Mouse (Mus musculus): ENCODE results near the gene Hdac10. TPM values are rescaled to one million over a fixed set of nuclear protein-coding genes. Genes with fewer than 3 reads are reported as not detected.

The Hdac10 gene
- polyA plus RNA-seq, 1 experiment from 2014 or later = 13.6 TPM

- ATAC-seq (ENCODE audit: low FRiP score) (peak; percentile 83), DNase-seq (ENCODE audit: low spot score, missing footprints) (peak; percentile 100)
- H3K9ac ChIP-seq (ENCODE audit: low read length) = peak within 1 kb of the TSS; percentile 88
- under 1% methylated on average over 47 of the region's 47 CpGs for WGBS
- H3K4me1 ChIP-seq (ENCODE audit: control insufficient read depth, insufficient read depth, low read length) = peaks cover 27% of the 10 kb centered on the region
- no peaks in the 10 kb centered on the region for H3K27me3 ChIP-seq (ENCODE audit: control insufficient read depth, insufficient read depth, low read length)
- H3K9me3 ChIP-seq (ENCODE audit: control insufficient read depth, low read length) = no peaks in the 10 kb centered on the region
- peak within 1 kb of the TSS; percentile 88 for H3K4me3 ChIP-seq (ENCODE audit: low read depth, low read length)
- H3K36me3 ChIP-seq (ENCODE audit: control insufficient read depth, insufficient read depth, low read length) = no peaks in the 10 kb centered on the region; the same call in 1 of the 2 replicates
- H3K4me2 ChIP-seq = peak within 1 kb of the TSS; percentile 96
- peak within 1 kb of the TSS; percentile 47 for H3K27ac ChIP-seq (ENCODE audit: low read depth, low read length)
Observed at GRCm38 (mm10) chr15:89122649-89123366, 5.7 kb downstream of the Hdac10 start, which contains the start of gene Tubgcp6. Gene Tubgcp6 (minus strand): TSS chr15:89123112.

- Histone ChIP-seq H3K9me3 (ENCODE audit: control insufficient read depth, low read length) (no peaks in the 10 kb centered on the region), H3K4me2 (no peak overlapping the region), H3K4me3 (ENCODE audit: low read depth, low read length) (no peak overlapping the region), H3K27me3 (ENCODE audit: control insufficient read depth, insufficient read depth, low read length) (no peaks in the 10 kb centered on the region), H3K36me3 (ENCODE audit: control insufficient read depth, insufficient read depth, low read length) (peaks cover 18% of the 10 kb centered on the region), H3K9ac (ENCODE audit: low read length) (no peak overlapping the region), H3K4me1 (ENCODE audit: control insufficient read depth, insufficient read depth, low read length) (peaks cover 18% of the 10 kb centered on the region), H3K27ac (ENCODE audit: low read depth, low read length) (no peak overlapping the region)
- peak; percentile 17 for DNase-seq (ENCODE audit: low spot score, missing footprints)
- no peak for ATAC-seq (ENCODE audit: low FRiP score)
Observed at GRCm38 (mm10) chr15:89118007-89118406, 10.5 kb downstream of the Hdac10 start.

GRCm38 (mm10) chr15:89110147-89110546 lies 18.4 kb downstream of the Hdac10 start:
- no peak overlapping the region for H3K9ac ChIP-seq (ENCODE audit: low read length)
- H3K4me3 ChIP-seq (ENCODE audit: low read depth, low read length) = no peak overlapping the region
- no peak overlapping the region for H3K27ac ChIP-seq (ENCODE audit: low read depth, low read length)
- WGBS = 78% methylated on average over 9 of the region's 9 CpGs
- no peaks in the 10 kb centered on the region for H3K4me1 ChIP-seq (ENCODE audit: control insufficient read depth, insufficient read depth, low read length)
- peaks cover 26% of the 10 kb centered on the region for H3K36me3 ChIP-seq (ENCODE audit: control insufficient read depth, insufficient read depth, low read length)
- no peak overlapping the region for H3K4me2 ChIP-seq
- ATAC-seq (ENCODE audit: low FRiP score) (no peak), DNase-seq (ENCODE audit: low spot score, missing footprints) (peak; percentile 83)
- H3K9me3 ChIP-seq (ENCODE audit: control insufficient read depth, low read length) = no peaks in the 10 kb centered on the region
- no peaks in the 10 kb centered on the region for H3K27me3 ChIP-seq (ENCODE audit: control insufficient read depth, insufficient read depth, low read length)

GRCm38 (mm10) chr15:89106976-89107375 lies 21.5 kb downstream of the Hdac10 start:
- ATAC-seq (ENCODE audit: low FRiP score) (no peak), DNase-seq (ENCODE audit: low spot score, missing footprints) (no peak)
- no peaks in the 10 kb centered on the region for H3K9me3 ChIP-seq (ENCODE audit: control insufficient read depth, low read length)
- H3K27ac ChIP-seq (ENCODE audit: low read depth, low read length) = no peak overlapping the region
- 88% methylated on average over 1 of the region's 1 CpGs for WGBS
- H3K36me3 ChIP-seq (ENCODE audit: control insufficient read depth, insufficient read depth, low read length) = peaks cover 34% of the 10 kb centered on the region
- H3K27me3 ChIP-seq (ENCODE audit: control insufficient read depth, insufficient read depth, low read length) = no peaks in the 10 kb centered on the region
- H3K4me2 ChIP-seq = no peak overlapping the region
- no peaks in the 10 kb centered on the region for H3K4me1 ChIP-seq (ENCODE audit: control insufficient read depth, insufficient read depth, low read length)
- no peak overlapping the region for H3K4me3 ChIP-seq (ENCODE audit: low read depth, low read length)
- H3K9ac ChIP-seq (ENCODE audit: low read length) = no peak overlapping the region

GRCm38 (mm10) chr15:89106073-89106472 lies 22.4 kb downstream of the Hdac10 start:
- no peak for DNase-seq (ENCODE audit: low spot score, missing footprints)
- ATAC-seq (ENCODE audit: low FRiP score) = no peak

GRCm38 (mm10) chr15:89104425-89104824 lies 24.1 kb downstream of the Hdac10 start:
- Histone ChIP-seq H3K4me1 (ENCODE audit: control insufficient read depth, insufficient read depth, low read length) (no peaks in the 10 kb centered on the region), H3K4me3 (ENCODE audit: low read depth, low read length) (no peak overlapping the region), H3K9me3 (ENCODE audit: control insufficient read depth, low read length) (no peaks in the 10 kb centered on the region), H3K27ac (ENCODE audit: low read depth, low read length) (no peak overlapping the region), H3K4me2 (no peak overlapping the region), H3K27me3 (ENCODE audit: control insufficient read depth, insufficient read depth, low read length) (no peaks in the 10 kb centered on the region), H3K9ac (ENCODE audit: low read length) (no peak overlapping the region), H3K36me3 (ENCODE audit: control insufficient read depth, insufficient read depth, low read length) (peaks cover 48% of the 10 kb centered on the region)
- DNase-seq (ENCODE audit: low spot score, missing footprints) (no peak), ATAC-seq (ENCODE audit: low FRiP score) (no peak)
- WGBS = 93% methylated on average over 8 of the region's 8 CpGs

More at GRCm38 (mm10) chr15:89106073-89106472, 22.4 kb downstream of the Hdac10 start:
- peaks cover 40% of the 10 kb centered on the region for H3K36me3 ChIP-seq (ENCODE audit: control insufficient read depth, insufficient read depth, low read length)
- H3K27me3 ChIP-seq (ENCODE audit: control insufficient read depth, insufficient read depth, low read length) = no peaks in the 10 kb centered on the region
- no peak overlapping the region for H3K9ac ChIP-seq (ENCODE audit: low read length)
- H3K9me3 ChIP-seq (ENCODE audit: control insufficient read depth, low read length) = no peaks in the 10 kb centered on the region
- no peaks in the 10 kb centered on the region for H3K4me1 ChIP-seq (ENCODE audit: control insufficient read depth, insufficient read depth, low read length)
- H3K4me2 ChIP-seq = no peak overlapping the region
- H3K4me3 ChIP-seq (ENCODE audit: low read depth, low read length) = no peak overlapping the region
- WGBS = 95% methylated on average over 13 of the region's 13 CpGs
- no peak overlapping the region for H3K27ac ChIP-seq (ENCODE audit: low read depth, low read length)

GRCm38 (mm10) chr15:89103921-89104320 lies 24.6 kb downstream of the Hdac10 start:
- ATAC-seq (ENCODE audit: low FRiP score) (no peak), DNase-seq (ENCODE audit: low spot score, missing footprints) (no peak)
- no peak overlapping the region for H3K27ac ChIP-seq (ENCODE audit: low read depth, low read length)
- no peaks in the 10 kb centered on the region for H3K9me3 ChIP-seq (ENCODE audit: control insufficient read depth, low read length)
- no peak overlapping the region for H3K4me3 ChIP-seq (ENCODE audit: low read depth, low read length)
- H3K4me1 ChIP-seq (ENCODE audit: control insufficient read depth, insufficient read depth, low read length) = no peaks in the 10 kb centered on the region
- WGBS = 89% methylated on average over 10 of the region's 10 CpGs
- peaks cover 49% of the 10 kb centered on the region for H3K36me3 ChIP-seq (ENCODE audit: control insufficient read depth, insufficient read depth, low read length)
- no peak overlapping the region for H3K4me2 ChIP-seq
- H3K27me3 ChIP-seq (ENCODE audit: control insufficient read depth, insufficient read depth, low read length) = no peaks in the 10 kb centered on the region
- no peak overlapping the region for H3K9ac ChIP-seq (ENCODE audit: low read length)

GRCm38 (mm10) chr15:89102646-89103045 lies 25.9 kb downstream of the Hdac10 start:
- Histone ChIP-seq H3K9ac (ENCODE audit: low read length) (no peak overlapping the region), H3K4me2 (no peak overlapping the region), H3K4me3 (ENCODE audit: low read depth, low read length) (no peak overlapping the region), H3K27ac (ENCODE audit: low read depth, low read length) (no peak overlapping the region), H3K4me1 (ENCODE audit: control insufficient read depth, insufficient read depth, low read length) (no peaks in the 10 kb centered on the region), H3K27me3 (ENCODE audit: control insufficient read depth, insufficient read depth, low read length) (no peaks in the 10 kb centered on the region), H3K36me3 (ENCODE audit: control insufficient read depth, insufficient read depth, low read length) (peaks cover 51% of the 10 kb centered on the region), H3K9me3 (ENCODE audit: control insufficient read depth, low read length) (no peaks in the 10 kb centered on the region)
- no peak for ATAC-seq (ENCODE audit: low FRiP score)
- no peak for DNase-seq (ENCODE audit: low spot score, missing footprints)
- 45% methylated on average over 5 of the region's 5 CpGs for WGBS

- 94% methylated on average over 12 of the region's 12 CpGs for WGBS
- ATAC-seq (ENCODE audit: low FRiP score) = no peak
- H3K4me3 ChIP-seq (ENCODE audit: low read depth, low read length) = no peak overlapping the region
Observed at GRCm38 (mm10) chr15:89100823-89101222, 27.7 kb downstream of the Hdac10 start.

More at GRCm38 (mm10) chr15:89100823-89101222, 27.7 kb downstream of the Hdac10 start:
- no peak overlapping the region for H3K9ac ChIP-seq (ENCODE audit: low read length)
- H3K36me3 ChIP-seq (ENCODE audit: control insufficient read depth, insufficient read depth, low read length) = peaks cover 57% of the 10 kb centered on the region
- no peaks in the 10 kb centered on the region for H3K27me3 ChIP-seq (ENCODE audit: control insufficient read depth, insufficient read depth, low read length)
- H3K27ac ChIP-seq (ENCODE audit: low read depth, low read length) = no peak overlapping the region
- no peak overlapping the region for H3K4me2 ChIP-seq
- H3K4me1 ChIP-seq (ENCODE audit: control insufficient read depth, insufficient read depth, low read length) = no peaks in the 10 kb centered on the region
- DNase-seq (ENCODE audit: low spot score, missing footprints) = no peak
- no peaks in the 10 kb centered on the region for H3K9me3 ChIP-seq (ENCODE audit: control insufficient read depth, low read length)
